Mouse (Mus musculus) MEL (cell line): Measurements from ENCODE around the gene Lcn2.

Source experiments
- CHD1 ChIP-seq: IDR thresholded peaks from 2 replicates; pipeline ENCODE4 v1.6.1; 2012; ENCODE audit warnings: low read depth, mild to moderate bottlenecking, inconsistent platforms, low read length, improper control_type of control experiment
- CTCF ChIP-seq, 3 experiments: IDR thresholded peaks in 2 of 3; conservative IDR thresholded peaks in 1 of 3; 2 replicates each; pipeline ENCODE4 v1.5.1; 2011 to 2012; ENCODE audit warnings: low read length in 3 of 3, low read depth in 2 of 3, mild to moderate bottlenecking in 2 of 3, improper control_type of control experiment in 1 of 3, inconsistent platforms in 1 of 3, mixed read lengths in 1 of 3, moderate library complexity in 1 of 3; ENCODE audit not compliant: control insufficient read depth in 1 of 3, insufficient read depth in 1 of 3, poor library complexity in 1 of 3, severe bottlenecking in 1 of 3
- E2F4 ChIP-seq: IDR thresholded peaks from 2 replicates; pipeline ENCODE4 v1.6.1; 2011; ENCODE audit warnings: low read depth, low read length, improper control_type of control experiment, borderline replicate concordance
- GABPA ChIP-seq: IDR thresholded peaks from 2 replicates; pipeline ENCODE4 v1.6.1; 2012; ENCODE audit warnings: low read depth, mild to moderate bottlenecking, inconsistent platforms, low read length, improper control_type of control experiment, moderate library complexity
- HCFC1 ChIP-seq: IDR thresholded peaks from 2 replicates; pipeline ENCODE4 v1.6.1; 2012; ENCODE audit warnings: low read depth, mild to moderate bottlenecking, inconsistent platforms, low read length, improper control_type of control experiment, moderate library complexity
- JUND ChIP-seq: IDR thresholded peaks from 2 replicates; pipeline ENCODE4 v1.6.1; 2011; ENCODE audit warnings: low read depth, mild to moderate bottlenecking, improper control_type of control experiment, low read length
- MAFK ChIP-seq: IDR thresholded peaks from 2 replicates; pipeline ENCODE4 v1.6.1; 2011; ENCODE audit warnings: low read depth, mild to moderate bottlenecking, low read length, improper control_type of control experiment, borderline replicate concordance
- MYC ChIP-seq: IDR thresholded peaks from 2 replicates; pipeline ENCODE4 v1.6.1; 2011; ENCODE audit warnings: low read depth, mild to moderate bottlenecking, low read length, improper control_type of control experiment, moderate library complexity
- POLR2A ChIP-seq, 2 experiments: IDR thresholded peaks; 2 replicates each; pipeline ENCODE4 v1.6.1; 2011 to 2012; ENCODE audit warnings: low read length in 2 of 2, mild to moderate bottlenecking in 2 of 2, control low read depth in 1 of 2, improper control_type of control experiment in 1 of 2, low read depth in 1 of 2, moderate library complexity in 1 of 2; ENCODE audit not compliant: control insufficient read depth in 1 of 2, insufficient read depth in 1 of 2, poor library complexity in 1 of 2
- POLR2AphosphoS2 ChIP-seq: IDR thresholded peaks from 2 replicates; pipeline ENCODE4 v1.6.1; 2011; ENCODE audit warnings: low read length, improper control_type of control experiment
- RAD21 ChIP-seq: IDR thresholded peaks from 2 replicates; pipeline ENCODE4 v1.6.1; 2011; ENCODE audit warnings: mild to moderate bottlenecking, low read depth, low read length, improper control_type of control experiment
- RCOR1 ChIP-seq: IDR thresholded peaks from 2 replicates; pipeline ENCODE4 v1.6.1; 2012; ENCODE audit warnings: low read depth, mild to moderate bottlenecking, inconsistent platforms, low read length, improper control_type of control experiment

GRCm38 (mm10) chr2:32351471-32351961 lies 36.5 kb downstream of the Lcn2 start:
- TF ChIP-seq GABPA (no peak), CTCF (IDR thresholded peaks at IDR 0.05 in 2 of 3, conservative IDR thresholded peaks at IDR 0.05 in 1 of 3; ENCODE audit: control insufficient read depth in 1 of 3, insufficient read depth in 1 of 3, low read depth in 2 of 3, low read length in 3 of 3, poor library complexity in 1 of 3, severe bottlenecking in 1 of 3) (no peak), MAFK (no peak), POLR2AphosphoS2 (no peak), POLR2A (IDR thresholded peaks at IDR 0.05; ENCODE audit: control insufficient read depth in 1 of 2, insufficient read depth in 1 of 2, low read depth in 1 of 2, low read length in 2 of 2, poor library complexity in 1 of 2) (no peak), MYC (no peak), CHD1 (no peak), RAD21 (no peak), HCFC1 (no peak), RCOR1 (no peak), E2F4 (no peak), JUND (no peak)
